Mouse (Mus musculus): Measurements from ENCODE around the gene Fxyd4.

GRCm38 (mm10) chr6:117901510-117902402 lies 35.7 kb downstream of the Fxyd4 start:
- TF ChIP-seq CTCF (IDR thresholded peaks at IDR 0.05; ENCODE audit: borderline replicate concordance, insufficient read depth, low read depth, low read length), result no peak
- TF ChIP-seq POLR2A (IDR thresholded peaks at IDR 0.05; ENCODE audit: borderline replicate concordance, insufficient read depth, low read length), result no peak
